Mouse (Mus musculus): ENCODE measurements around the gene Bfsp2. TPM values are rescaled to one million over a fixed set of nuclear protein-coding genes. Genes with fewer than 3 reads are reported as not detected.
A peak's percentile ranks its signal among the peaks of the same experiment; 100 is the strongest.

The Bfsp2 gene
- polyA plus RNA-seq, 1 experiment from 2014 or later, result 0.60 TPM

GRCm38 (mm10) chr9:103383576-103383975 is 96.6 kb downstream of the Bfsp2 start:
- H3K4me1 ChIP-seq (ENCODE audit: control insufficient read depth, insufficient read depth, low read length), result peaks cover 10% of the 10 kb centered on the region
- no peak overlapping the region for H3K27ac ChIP-seq (ENCODE audit: low read depth, low read length)
- 85% methylated on average over 1 of the region's 1 CpGs for WGBS (ENCODE audit: insufficient replicate concordance)
- no peak overlapping the region for H3K4me3 ChIP-seq (ENCODE audit: low read depth, low read length)
- no peak overlapping the region for H3K9ac ChIP-seq (ENCODE audit: low read depth, low read length)
- ATAC-seq (replicated peaks; ENCODE audit: insufficient number of reproducible peaks, low FRiP score, low TSS enrichment), result no peak
- H3K27me3 ChIP-seq (ENCODE audit: control insufficient read depth, insufficient read depth, low read length), result no peaks in the 10 kb centered on the region
- no peak overlapping the region for H3K4me2 ChIP-seq
- no peaks in the 10 kb centered on the region for H3K9me3 ChIP-seq (replicated peaks; ENCODE audit: control insufficient read depth, low read length)
- no peaks in the 10 kb centered on the region for H3K36me3 ChIP-seq (ENCODE audit: control insufficient read depth, insufficient read depth, low read length)

DNA sequence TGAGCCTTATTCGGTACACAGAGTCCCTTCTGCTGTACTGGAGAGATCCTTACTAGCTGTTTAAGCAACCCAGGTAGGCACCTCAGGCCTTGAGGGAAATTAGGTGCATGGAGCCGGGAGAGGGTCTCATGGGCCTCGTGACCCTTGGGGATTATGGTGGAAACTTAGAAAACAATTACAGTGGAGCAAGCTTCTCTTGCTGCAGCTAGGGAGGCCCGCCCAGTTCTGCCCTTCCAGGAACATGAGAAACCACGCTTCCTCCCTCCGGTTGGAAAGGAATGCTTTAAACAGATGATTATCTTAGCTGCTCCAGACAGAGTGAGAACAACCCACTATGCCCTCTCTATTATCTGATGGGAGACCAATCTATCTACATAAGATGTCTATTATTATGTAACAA is 97.2 kb downstream of the Bfsp2 start:
- Histone ChIP-seq H3K27me3 (ENCODE audit: control insufficient read depth, insufficient read depth, low read length) (no peaks in the 10 kb centered on the region), H3K9ac (ENCODE audit: low read depth, low read length) (no peak overlapping the region), H3K4me3 (ENCODE audit: low read depth, low read length) (no peak overlapping the region), H3K4me1 (ENCODE audit: control insufficient read depth, insufficient read depth, low read length) (peaks cover 10% of the 10 kb centered on the region), H3K9me3 (replicated peaks; ENCODE audit: control insufficient read depth, low read length) (no peaks in the 10 kb centered on the region), H3K27ac (ENCODE audit: low read depth, low read length) (no peak overlapping the region), H3K36me3 (ENCODE audit: control insufficient read depth, insufficient read depth, low read length) (no peaks in the 10 kb centered on the region), H3K4me2 (no peak overlapping the region)
- WGBS (ENCODE audit: insufficient replicate concordance), result 34% methylated on average over 6 of the region's 6 CpGs
- no peak for ATAC-seq (replicated peaks; ENCODE audit: insufficient number of reproducible peaks, low FRiP score, low TSS enrichment)

GRCm38 (mm10) chr9:103380566-103380965 is 99.7 kb downstream of the Bfsp2 start:
- Histone ChIP-seq H3K4me3 (ENCODE audit: low read depth, low read length) (no peak overlapping the region), H3K9ac (ENCODE audit: low read depth, low read length) (no peak overlapping the region), H3K27ac (ENCODE audit: low read depth, low read length) (no peak overlapping the region), H3K27me3 (ENCODE audit: control insufficient read depth, insufficient read depth, low read length) (no peaks in the 10 kb centered on the region), H3K4me1 (ENCODE audit: control insufficient read depth, insufficient read depth, low read length) (peaks cover 5% of the 10 kb centered on the region; the same call in 1 of the 2 replicates), H3K4me2 (no peak overlapping the region), H3K36me3 (ENCODE audit: control insufficient read depth, insufficient read depth, low read length) (no peaks in the 10 kb centered on the region), H3K9me3 (replicated peaks; ENCODE audit: control insufficient read depth, low read length) (no peaks in the 10 kb centered on the region)
- ATAC-seq (replicated peaks; ENCODE audit: insufficient number of reproducible peaks, low FRiP score, low TSS enrichment), result no peak
- WGBS (ENCODE audit: insufficient replicate concordance), result 89% methylated on average over 4 of the region's 4 CpGs

DNA sequence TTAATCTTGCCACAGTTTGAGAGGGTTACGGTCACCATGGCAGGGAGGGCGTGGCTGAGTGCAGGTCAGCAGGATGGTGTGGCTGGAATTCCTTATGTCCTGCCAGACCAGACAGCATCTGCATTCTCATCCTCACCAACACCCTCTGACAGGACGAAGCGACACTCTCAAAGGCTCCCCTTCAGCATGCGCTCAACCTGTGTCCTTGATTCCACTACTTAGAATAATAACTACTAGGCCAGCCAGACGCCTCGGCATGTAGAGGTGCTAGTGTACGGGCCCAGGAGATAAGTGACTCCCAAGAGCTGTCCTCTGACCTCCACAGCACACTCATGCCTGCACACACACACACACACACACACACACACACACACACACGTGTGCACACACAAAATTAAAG is 101.0 kb downstream of the Bfsp2 start:
- Histone ChIP-seq H3K27ac (ENCODE audit: low read depth, low read length) (no peak overlapping the region), H3K9ac (ENCODE audit: low read depth, low read length) (no peak overlapping the region), H3K36me3 (ENCODE audit: control insufficient read depth, insufficient read depth, low read length) (no peaks in the 10 kb centered on the region), H3K4me3 (ENCODE audit: low read depth, low read length) (no peak overlapping the region), H3K4me1 (ENCODE audit: control insufficient read depth, insufficient read depth, low read length) (peaks cover 5% of the 10 kb centered on the region; the same call in 1 of the 2 replicates), H3K9me3 (replicated peaks; ENCODE audit: control insufficient read depth, low read length) (no peaks in the 10 kb centered on the region), H3K27me3 (ENCODE audit: control insufficient read depth, insufficient read depth, low read length) (no peaks in the 10 kb centered on the region), H3K4me2 (no peak overlapping the region)
- peak; percentile 55; the same call in 1 of the 2 replicates for ATAC-seq (replicated peaks; ENCODE audit: insufficient number of reproducible peaks, low FRiP score, low TSS enrichment)
- 37% methylated on average over 9 of the region's 9 CpGs for WGBS (ENCODE audit: insufficient replicate concordance)

DNA sequence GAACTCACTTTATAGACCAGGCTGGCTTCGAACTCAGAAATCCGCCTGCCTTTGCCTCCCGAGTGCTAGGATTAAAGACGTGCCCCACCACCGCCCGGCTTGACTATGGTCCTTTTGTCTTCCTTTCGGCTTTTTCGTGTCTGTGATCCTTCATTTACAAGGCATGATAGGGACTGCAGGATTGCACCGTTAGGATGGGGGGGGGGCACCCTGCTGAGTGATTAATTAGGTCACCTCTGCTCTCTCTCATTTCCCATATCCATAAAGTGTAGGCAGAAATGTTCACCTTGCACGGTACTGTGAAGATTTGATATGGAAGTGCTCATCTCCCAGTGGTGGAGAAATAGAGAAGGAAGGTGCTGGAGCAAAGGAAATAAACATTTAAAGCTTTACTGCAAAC is 101.5 kb downstream of the Bfsp2 start:
- WGBS (ENCODE audit: insufficient replicate concordance), result 57% methylated on average over 10 of the region's 10 CpGs
- H3K4me3 ChIP-seq (ENCODE audit: low read depth, low read length), result no peak overlapping the region
- H3K9ac ChIP-seq (ENCODE audit: low read depth, low read length), result no peak overlapping the region
- peaks cover 5% of the 10 kb centered on the region; the same call in 1 of the 2 replicates for H3K4me1 ChIP-seq (ENCODE audit: control insufficient read depth, insufficient read depth, low read length)
- no peaks in the 10 kb centered on the region for H3K36me3 ChIP-seq (ENCODE audit: control insufficient read depth, insufficient read depth, low read length)
- H3K27ac ChIP-seq (ENCODE audit: low read depth, low read length), result no peak overlapping the region
- H3K4me2 ChIP-seq, result no peak overlapping the region
- no peak for ATAC-seq (replicated peaks; ENCODE audit: insufficient number of reproducible peaks, low FRiP score, low TSS enrichment)
- no peaks in the 10 kb centered on the region for H3K9me3 ChIP-seq (replicated peaks; ENCODE audit: control insufficient read depth, low read length)
- H3K27me3 ChIP-seq (ENCODE audit: control insufficient read depth, insufficient read depth, low read length), result no peaks in the 10 kb centered on the region

DNA sequence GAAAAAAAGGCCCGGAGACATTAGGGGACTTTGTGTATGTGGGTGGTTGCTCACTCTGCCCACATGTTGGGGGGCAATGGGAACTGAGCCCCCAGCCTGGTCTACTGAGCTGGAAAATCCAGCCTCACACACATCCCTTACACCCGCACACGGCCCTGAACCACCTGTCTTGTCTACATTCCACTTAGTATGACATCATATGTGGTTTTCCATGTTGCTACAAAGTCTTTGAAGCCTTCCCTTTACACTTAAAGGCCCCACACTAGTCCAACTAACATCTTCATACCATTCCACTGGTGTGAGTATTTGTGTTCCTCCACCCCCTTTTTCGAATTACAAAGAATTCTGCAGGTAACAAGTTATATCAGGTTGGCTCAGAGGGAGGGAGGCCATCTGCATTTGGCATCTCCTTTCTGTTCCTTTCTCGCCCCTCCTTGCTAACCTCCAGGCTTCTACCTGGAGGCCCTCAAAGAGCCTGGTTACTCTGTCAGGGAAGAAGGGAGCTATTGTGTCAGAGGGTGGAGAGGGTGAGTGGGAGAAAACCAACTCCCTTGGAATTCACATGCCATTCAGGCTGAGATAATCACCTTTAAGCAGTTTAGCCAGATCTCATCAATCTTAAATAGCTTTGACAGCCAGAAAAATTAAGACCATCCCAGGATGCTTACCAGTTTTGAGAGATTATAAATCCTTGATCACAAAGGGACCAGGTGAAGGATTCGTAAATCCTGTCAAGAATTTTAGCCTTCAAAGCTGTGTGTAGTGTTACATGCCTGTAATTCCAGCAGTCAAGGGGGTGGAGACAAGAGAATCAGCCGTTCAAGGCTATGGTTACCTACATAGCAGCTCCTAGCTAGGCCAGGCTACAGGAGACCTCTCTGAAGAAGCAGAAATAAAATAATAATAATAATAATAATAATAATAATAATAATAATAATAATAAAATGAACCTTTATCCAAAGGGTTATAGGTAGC is 103.6 kb downstream of the Bfsp2 start:
- ATAC-seq (replicated peaks; ENCODE audit: insufficient number of reproducible peaks, low FRiP score, low TSS enrichment), result no peak
- no peak overlapping the region for H3K27ac ChIP-seq (ENCODE audit: low read depth, low read length)
- no peak overlapping the region for H3K4me3 ChIP-seq (ENCODE audit: low read depth, low read length)
- H3K4me2 ChIP-seq, result no peak overlapping the region
- H3K9ac ChIP-seq (ENCODE audit: low read depth, low read length), result no peak overlapping the region
- no peaks in the 10 kb centered on the region for H3K36me3 ChIP-seq (ENCODE audit: control insufficient read depth, insufficient read depth, low read length)
- H3K9me3 ChIP-seq (replicated peaks; ENCODE audit: control insufficient read depth, low read length), result no peaks in the 10 kb centered on the region
- WGBS (ENCODE audit: insufficient replicate concordance), result 60% methylated on average over 7 of the region's 7 CpGs
- peaks cover 5% of the 10 kb centered on the region; the same call in 1 of the 2 replicates for H3K4me1 ChIP-seq (ENCODE audit: control insufficient read depth, insufficient read depth, low read length)
- H3K27me3 ChIP-seq (ENCODE audit: control insufficient read depth, insufficient read depth, low read length), result no peaks in the 10 kb centered on the region

Other genes with a start within 250 kb of the Bfsp2 start
- 45.7 and 88.4 TPM in 2 replicates for gene Trf, start 250.0 kb downstream of the Bfsp2 start, polyA plus RNA-seq (2014; fragmentation: Nextera tagmentation; extraction: Ambion mirVana)
- 7.3 and 7.9 TPM in 2 replicates for gene 1300017J02Rik, start 175.3 kb downstream of the Bfsp2 start, polyA plus RNA-seq (2014; fragmentation: Nextera tagmentation; extraction: Ambion mirVana)
- 53.8 and 58.2 TPM in 2 replicates for gene Topbp1, start 175.2 kb downstream of the Bfsp2 start, polyA plus RNA-seq (2014; fragmentation: Nextera tagmentation; extraction: Ambion mirVana)
- 76.8 and 109 TPM in 2 replicates for gene Cdv3, start 114.6 kb downstream of the Bfsp2 start, polyA plus RNA-seq (2014; fragmentation: Nextera tagmentation; extraction: Ambion mirVana)